Mouse (Mus musculus): ENCODE results near the gene Mgat4b.

Mgat4b gene

GRCm38 (mm10) chr11:50225611-50226378 is 15.1 kb downstream of the Mgat4b start:
- no peak for DNase-seq (ENCODE audit: low spot score)

GRCm38 (mm10) chr11:50226406-50226805 is 15.7 kb downstream of the Mgat4b start:
- no peak for DNase-seq (ENCODE audit: low spot score)

GRCm38 (mm10) chr11:50227226-50227625 is 16.5 kb downstream of the Mgat4b start:
- DNase-seq (ENCODE audit: low spot score): no peak

GRCm38 (mm10) chr11:50227736-50228135 is 17.0 kb downstream of the Mgat4b start:
- DNase-seq (ENCODE audit: low spot score): no peak

- no peak for DNase-seq (ENCODE audit: low spot score)
Measured at GRCm38 (mm10) chr11:50228772-50229171, 18.1 kb downstream of the Mgat4b start.

- no peak for DNase-seq (ENCODE audit: low spot score)
Measured at GRCm38 (mm10) chr11:50229252-50229910, 18.7 kb downstream of the Mgat4b start.

- DNase-seq (ENCODE audit: low spot score): no peak
Measured at GRCm38 (mm10) chr11:50230481-50231304, 20.0 kb downstream of the Mgat4b start.

- no peak for DNase-seq (ENCODE audit: low spot score)
Measured at GRCm38 (mm10) chr11:50231411-50231810, 20.7 kb downstream of the Mgat4b start.

GRCm38 (mm10) chr11:50233022-50233421 is 22.3 kb downstream of the Mgat4b start:
- DNase-seq (ENCODE audit: low spot score): no peak

GRCm38 (mm10) chr11:50233993-50234392 is 23.3 kb downstream of the Mgat4b start:
- no peak for DNase-seq (ENCODE audit: low spot score)

- DNase-seq (ENCODE audit: low spot score): no peak
Measured at GRCm38 (mm10) chr11:50234606-50235005, 23.9 kb downstream of the Mgat4b start.

GRCm38 (mm10) chr11:50236540-50236936 is 25.8 kb downstream of the Mgat4b start:
- DNase-seq (ENCODE audit: low spot score): peak; percentile 79

GRCm38 (mm10) chr11:50236937-50237835 is 26.5 kb downstream of the Mgat4b start:
- DNase-seq (ENCODE audit: low spot score): no peak

- no peak for DNase-seq (ENCODE audit: low spot score)
Measured at GRCm38 (mm10) chr11:50238324-50238723, 27.6 kb downstream of the Mgat4b start, which contains the start of gene Ltc4s. Gene Ltc4s, minus strand, starts transcription at chr11:50238616.

GRCm38 (mm10) chr11:50238821-50239791 is 28.4 kb downstream of the Mgat4b start:
- DNase-seq (ENCODE audit: low spot score): no peak

GRCm38 (mm10) chr11:50240235-50240911 is 29.7 kb downstream of the Mgat4b start:
- DNase-seq (ENCODE audit: low spot score): no peak

- DNase-seq (ENCODE audit: low spot score): no peak
Measured at GRCm38 (mm10) chr11:50243926-50244325, 33.2 kb downstream of the Mgat4b start.

- no peak for DNase-seq (ENCODE audit: low spot score)
Measured at GRCm38 (mm10) chr11:50245269-50245668, 34.6 kb downstream of the Mgat4b start.

- DNase-seq (ENCODE audit: low spot score): no peak
Measured at GRCm38 (mm10) chr11:50248473-50249171, 37.9 kb downstream of the Mgat4b start.

Data from left cerebral cortex, adult 11 months (tissue).